Mouse (Mus musculus) forebrain, embryonic 12.5 days (tissue): ENCODE measurements around the gene Elk4. TPM values are rescaled to one million over a fixed set of nuclear protein-coding genes. Genes with fewer than 3 reads are reported as not detected.

Source experiments
- ATAC-seq: fragments of 200-750 bp; cut with Nextera tagmentation; 2 replicates; pipeline ENCODE4 v1.8.0; 2017; ENCODE audit warnings: moderate TSS enrichment; ENCODE audit not compliant: low FRiP score
- H3K27ac ChIP-seq: fragments of 300-500 bp; sonication (generic); 2 replicates; pipeline ENCODE4 v1.5.1; 2016; ENCODE audit warnings: mild to moderate bottlenecking
- H3K27me3 ChIP-seq: fragments of 300-500 bp; sonication (generic); 2 replicates; pipeline ENCODE4 v1.6.1; 2016; ENCODE audit warnings: mild to moderate bottlenecking
- H3K36me3 ChIP-seq: fragments of 300-500 bp; sonication (generic); replicated peaks from 2 replicates; pipeline ENCODE4 v1.6.1; 2016; ENCODE audit warnings: mild to moderate bottlenecking
- H3K4me1 ChIP-seq: fragments of 300-500 bp; sonication (generic); 2 replicates; pipeline ENCODE4 v1.6.1; 2016
- H3K4me2 ChIP-seq: fragments of 300-500 bp; sonication (generic); 2 replicates; pipeline ENCODE4 v1.6.1; 2016; ENCODE audit warnings: mild to moderate bottlenecking, moderate library complexity
- H3K4me3 ChIP-seq: fragments of 300-500 bp; sonication (generic); replicated peaks from 2 replicates; pipeline ENCODE4 v1.5.1; 2016; ENCODE audit warnings: mild to moderate bottlenecking
- H3K9ac ChIP-seq: fragments of 300-500 bp; sonication (generic); 2 replicates; pipeline ENCODE4 v1.6.1; 2016; ENCODE audit warnings: mild to moderate bottlenecking
- H3K9me3 ChIP-seq: fragments of 300-500 bp; sonication (generic); 2 replicates; pipeline ENCODE4 v1.6.1; 2016
- WGBS: fragments of 180-500 bp; shearing (Covaris S2); methylation state at CpG from one replicate; pipeline ENCODE4 v1.1.7; 2016; 5-methylcytosine and 5-hydroxymethylcytosine counted together
- polyA plus RNA-seq: library from polyadenylated mRNA; unstranded; fragments of >200 nt; fragmentation: Nextera tagmentation; extraction: Ambion mirVana; gene quantifications from 2 replicates; pipeline ENCODE4 v1.2.1, GENCODE M21; 2016

Elk4 gene
- 16.9 and 19.9 TPM in 2 replicates for polyA plus RNA-seq

DNA sequence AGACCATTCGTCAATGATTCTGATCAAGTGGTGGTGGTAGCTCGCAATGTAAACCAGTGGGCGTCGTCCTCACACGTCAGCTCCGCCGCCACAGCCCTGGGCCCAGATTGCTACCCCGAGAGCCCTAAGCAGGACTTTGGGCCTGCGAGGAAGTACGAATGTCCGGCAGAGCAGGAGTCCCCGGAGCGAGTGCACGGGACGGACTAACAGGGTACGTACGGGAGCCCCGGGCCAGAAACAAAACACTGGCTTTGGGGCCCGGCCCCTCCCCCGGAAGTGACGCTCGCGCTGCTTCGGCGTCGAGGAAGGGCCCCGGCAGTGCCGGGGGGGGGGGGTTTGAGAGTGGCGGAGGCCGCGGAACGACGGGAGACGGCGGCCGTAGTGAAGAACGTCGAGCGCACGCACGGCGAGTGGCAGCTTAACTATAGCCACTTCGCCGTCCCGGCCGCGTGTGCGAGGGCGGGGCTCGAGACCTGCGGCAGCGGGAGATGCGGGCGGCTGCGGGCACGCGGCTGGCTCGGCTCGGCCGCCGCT lies at the start of gene Elk4:
Elk4 (plus strand) TSS at position 326 of the 534 bp plus-strand sequence.
- peak within 1 kb of the TSS; percentile 79 for H3K4me2 ChIP-seq
- peak within 1 kb of the TSS; percentile 89 for H3K4me3 ChIP-seq
- peaks cover 18% of the 10 kb centered on the region for H3K4me1 ChIP-seq
- H3K27ac ChIP-seq, result peak within 1 kb of the TSS; percentile 97
- H3K36me3 ChIP-seq, result no peaks in the 10 kb centered on the region
- no peaks in the 10 kb centered on the region for H3K9me3 ChIP-seq
- peak within 1 kb of the TSS; percentile 94 for H3K9ac ChIP-seq
- 0% methylated on average over 50 of the region's 61 CpGs for WGBS
- ATAC-seq, result peak; percentile 94
- no peaks in the 10 kb centered on the region for H3K27me3 ChIP-seq

DNA sequence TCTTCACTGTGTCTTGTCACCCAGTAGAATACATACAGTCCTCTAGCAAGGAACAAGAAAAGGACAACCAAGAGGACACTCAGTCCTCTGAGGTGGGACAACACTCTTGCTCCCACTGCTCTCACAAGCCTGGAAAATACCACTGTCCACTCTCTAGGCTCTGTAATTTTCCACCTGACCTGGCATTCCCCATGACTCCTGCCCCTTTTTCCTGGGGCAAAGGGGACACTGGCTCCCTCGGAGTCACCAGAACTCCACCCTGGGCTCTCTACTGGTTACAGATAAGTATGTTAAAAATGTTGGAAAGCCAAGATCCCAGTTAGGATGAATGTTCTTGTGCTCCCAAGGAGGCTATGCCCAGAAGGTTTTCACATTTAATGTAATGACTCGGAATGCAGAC lies 46.4 kb upstream of the Elk4 start:
- H3K27me3 ChIP-seq, result peaks cover 53% of the 10 kb centered on the region
- H3K9ac ChIP-seq, result no peak overlapping the region
- 60% methylated on average over 2 of the region's 2 CpGs for WGBS
- H3K36me3 ChIP-seq, result no peaks in the 10 kb centered on the region
- no peak for ATAC-seq
- no peaks in the 10 kb centered on the region for H3K9me3 ChIP-seq
- H3K27ac ChIP-seq, result no peak overlapping the region
- no peak overlapping the region for H3K4me2 ChIP-seq
- peaks cover 31% of the 10 kb centered on the region for H3K4me1 ChIP-seq
- H3K4me3 ChIP-seq, result no peak overlapping the region

DNA sequence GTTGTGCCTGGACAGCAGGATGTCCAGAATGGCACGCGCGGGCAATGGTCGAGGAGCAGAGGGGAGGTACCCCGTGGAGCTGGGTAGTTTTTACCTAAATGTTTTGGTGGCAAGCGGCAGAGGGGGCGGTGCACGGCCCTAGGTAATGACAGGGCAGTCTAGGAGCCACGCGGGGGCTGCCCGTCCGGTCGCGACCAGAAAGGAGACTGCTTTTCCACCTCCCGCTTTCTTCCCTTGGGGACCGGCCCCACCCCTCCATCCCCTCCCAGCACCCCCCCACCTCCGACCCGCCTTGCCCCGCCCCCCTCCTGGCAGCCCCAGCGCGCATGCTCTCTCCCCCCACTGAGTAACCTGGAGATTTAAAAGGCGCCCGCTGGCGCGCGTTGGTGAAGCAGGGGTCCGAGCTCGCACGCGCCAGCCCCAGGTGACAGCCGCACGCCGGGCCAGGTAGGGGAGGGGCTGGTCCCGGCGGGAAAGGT lies 44.8 kb upstream of the Elk4 start, which contains the start of gene Slc45a3:
Slc45a3 (plus strand) TSS at position 362 of the 479 bp plus-strand sequence.
- Histone ChIP-seq H3K27me3 (peaks cover 53% of the 10 kb centered on the region), H3K9ac (peak within 1 kb of the TSS; percentile 85), H3K36me3 (no peaks in the 10 kb centered on the region), H3K27ac (no peak within 1 kb of the TSS), H3K4me1 (peaks cover 48% of the 10 kb centered on the region), H3K4me2 (peak within 1 kb of the TSS; percentile 98), H3K9me3 (no peaks in the 10 kb centered on the region), H3K4me3 (peak within 1 kb of the TSS; percentile 90)
- ATAC-seq, result peak; percentile 67
- under 1% methylated on average over 35 of the region's 35 CpGs for WGBS

DNA sequence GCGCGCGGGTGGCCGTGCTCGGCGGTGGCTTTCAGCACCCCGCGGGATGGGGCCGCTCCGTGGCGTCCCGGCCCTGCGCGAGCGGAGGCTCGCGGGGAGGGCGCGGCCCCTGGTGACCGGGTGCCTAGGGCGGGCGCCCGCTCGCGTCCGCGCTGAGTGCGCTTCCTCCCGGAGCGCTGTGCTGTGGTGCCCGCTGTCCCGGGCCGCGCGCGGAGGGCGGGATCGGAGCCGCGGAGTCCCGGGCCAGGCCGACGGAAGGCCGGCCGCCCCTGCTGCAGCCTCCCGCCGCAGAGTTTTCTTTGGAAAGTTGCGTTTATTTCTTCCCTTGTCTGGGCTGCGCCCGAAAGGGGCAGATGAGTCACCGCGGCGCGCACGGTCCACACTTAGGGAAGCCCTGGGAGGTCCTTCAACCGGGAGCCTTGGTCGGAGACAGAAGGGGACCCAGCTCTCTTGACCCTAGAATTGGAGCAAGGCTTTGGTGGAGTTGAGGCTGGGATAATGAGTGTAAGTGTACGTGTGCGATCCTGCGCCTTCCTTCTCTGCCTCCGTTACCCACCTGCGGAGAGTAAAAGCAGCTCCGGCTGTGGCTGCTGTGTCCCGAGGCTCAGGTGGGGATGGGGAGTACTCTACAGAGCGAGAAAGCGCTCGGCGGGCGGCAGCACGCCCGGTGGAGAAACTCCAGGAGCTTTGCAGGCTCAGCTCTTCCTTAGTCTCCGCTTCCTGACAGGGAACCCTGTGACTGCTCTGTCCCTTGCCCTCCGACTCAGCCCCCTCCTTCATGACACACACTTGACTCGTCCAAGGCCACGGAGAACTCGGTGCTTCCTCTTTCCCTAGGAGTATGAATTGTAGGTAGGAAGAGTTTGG lies 44.1 kb upstream of the Elk4 start:
- peak overlapping the region; percentile 98 for H3K4me2 ChIP-seq
- H3K27me3 ChIP-seq, result peaks cover 52% of the 10 kb centered on the region
- H3K9ac ChIP-seq, result peak overlapping the region; percentile 85
- under 1% methylated on average over 68 of the region's 76 CpGs for WGBS
- peaks cover 54% of the 10 kb centered on the region for H3K4me1 ChIP-seq
- no peaks in the 10 kb centered on the region for H3K36me3 ChIP-seq
- peak; percentile 79 for ATAC-seq
- H3K4me3 ChIP-seq, result peak overlapping the region; percentile 90
- H3K27ac ChIP-seq, result no peak overlapping the region
- H3K9me3 ChIP-seq, result no peaks in the 10 kb centered on the region

DNA sequence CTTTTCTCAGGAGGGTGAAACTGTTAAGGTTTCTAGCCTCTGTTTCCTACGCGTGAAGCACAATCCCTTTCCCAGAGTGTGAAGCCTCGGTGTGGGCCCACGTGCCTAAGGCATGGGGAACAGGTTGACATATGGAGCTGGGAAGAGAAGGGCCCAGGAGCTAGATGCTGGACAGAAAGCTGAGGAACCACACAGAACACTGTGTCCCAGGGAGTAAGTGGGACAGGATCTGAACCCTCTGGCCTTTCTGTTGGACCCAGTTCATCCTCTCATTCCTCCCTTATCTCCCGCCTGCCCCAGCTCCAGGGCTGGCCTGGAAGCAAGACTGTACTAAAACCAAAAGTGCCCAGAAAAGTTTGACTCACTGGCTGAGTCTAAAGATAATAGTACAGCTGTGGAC lies 43.3 kb upstream of the Elk4 start:
- 23% methylated on average over 5 of the region's 5 CpGs for WGBS
- Histone ChIP-seq H3K9me3 (no peaks in the 10 kb centered on the region), H3K4me3 (peak overlapping the region; percentile 90), H3K36me3 (no peaks in the 10 kb centered on the region), H3K4me2 (peak overlapping the region; percentile 98), H3K27me3 (peaks cover 56% of the 10 kb centered on the region), H3K27ac (no peak overlapping the region), H3K9ac (peak overlapping the region; percentile 85; the same call in 1 of the 2 replicates), H3K4me1 (peaks cover 62% of the 10 kb centered on the region)
- ATAC-seq, result no peak

DNA sequence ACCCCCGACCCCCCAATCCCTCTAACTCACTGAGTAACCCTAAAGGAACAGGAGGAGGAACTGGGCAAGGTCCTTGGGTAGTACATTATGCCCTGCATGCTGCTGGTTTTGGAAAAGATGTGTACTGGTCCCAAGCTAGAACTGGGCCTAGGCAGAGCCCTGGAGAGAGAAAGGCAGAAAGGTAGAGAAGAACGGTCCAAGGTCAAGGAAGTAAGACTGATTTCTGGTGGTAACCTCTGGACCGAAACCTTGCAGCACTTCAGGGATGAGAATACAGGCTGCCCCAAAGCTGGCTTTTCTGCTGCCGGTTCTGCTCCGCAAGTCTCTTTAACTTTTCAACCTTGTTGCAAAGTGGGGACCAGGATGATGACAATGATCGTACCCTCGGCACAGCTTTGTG lies 42.8 kb upstream of the Elk4 start:
- ATAC-seq, result no peak
- Histone ChIP-seq H3K36me3 (no peaks in the 10 kb centered on the region), H3K9me3 (no peaks in the 10 kb centered on the region), H3K27me3 (peaks cover 56% of the 10 kb centered on the region), H3K27ac (no peak overlapping the region), H3K4me2 (peak overlapping the region; percentile 98), H3K4me1 (peaks cover 65% of the 10 kb centered on the region), H3K9ac (no peak overlapping the region), H3K4me3 (no peak overlapping the region)
- WGBS, result 70% methylated on average over 7 of the region's 7 CpGs

DNA sequence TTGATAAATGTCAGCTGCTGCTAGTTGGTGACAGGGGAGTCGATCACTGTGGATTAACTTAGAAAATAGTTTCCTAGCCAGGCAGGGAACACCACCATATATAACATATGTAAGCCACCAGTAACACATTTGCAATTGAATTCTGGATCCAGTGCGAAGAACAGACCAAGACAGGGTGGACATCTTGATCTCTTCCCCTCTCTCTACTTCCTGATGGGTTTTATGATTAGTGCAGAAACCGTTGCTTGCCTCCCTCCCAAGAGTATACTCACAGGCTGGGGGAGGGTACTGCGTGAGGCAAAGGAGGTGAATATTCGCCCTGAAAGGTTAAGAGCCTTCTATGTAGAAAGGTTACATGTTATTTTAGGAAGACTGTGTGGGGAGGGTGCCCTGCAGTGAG lies 41.6 kb upstream of the Elk4 start:
- no peaks in the 10 kb centered on the region for H3K36me3 ChIP-seq
- H3K4me1 ChIP-seq, result peaks cover 77% of the 10 kb centered on the region
- H3K9me3 ChIP-seq, result no peaks in the 10 kb centered on the region
- no peak overlapping the region for H3K27ac ChIP-seq
- H3K4me2 ChIP-seq, result no peak overlapping the region
- H3K27me3 ChIP-seq, result peaks cover 48% of the 10 kb centered on the region
- H3K4me3 ChIP-seq, result no peak overlapping the region
- no peak for ATAC-seq
- H3K9ac ChIP-seq, result no peak overlapping the region
- 51% methylated on average over 5 of the region's 5 CpGs for WGBS

DNA sequence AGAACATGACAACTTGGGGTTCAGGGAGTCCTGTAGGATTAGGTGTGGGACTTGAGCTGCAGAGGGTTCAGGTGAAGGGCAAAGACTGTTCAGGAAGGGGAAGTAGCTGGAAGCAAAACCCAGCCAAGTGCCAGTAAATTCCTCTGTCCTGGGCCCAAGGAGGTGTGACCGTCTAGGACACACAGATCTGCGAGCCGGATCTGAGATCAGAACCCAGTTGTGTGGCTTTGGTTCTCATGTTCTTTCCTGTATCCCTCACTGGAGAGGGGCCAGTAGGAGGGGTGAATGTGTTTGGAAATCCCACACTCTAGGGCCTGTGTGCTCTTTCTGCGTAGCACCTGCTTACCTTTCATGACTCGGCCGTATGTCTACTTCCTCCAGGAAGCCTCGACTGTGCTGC lies 40.1 kb upstream of the Elk4 start:
- peaks cover 35% of the 10 kb centered on the region for H3K27me3 ChIP-seq
- no peak overlapping the region for H3K4me3 ChIP-seq
- H3K9me3 ChIP-seq, result no peaks in the 10 kb centered on the region
- no peaks in the 10 kb centered on the region for H3K36me3 ChIP-seq
- no peak for ATAC-seq
- H3K9ac ChIP-seq, result no peak overlapping the region
- H3K4me2 ChIP-seq, result no peak overlapping the region
- H3K27ac ChIP-seq, result no peak overlapping the region
- peaks cover 90% of the 10 kb centered on the region for H3K4me1 ChIP-seq
- WGBS, result 88% methylated on average over 7 of the region's 7 CpGs

DNA sequence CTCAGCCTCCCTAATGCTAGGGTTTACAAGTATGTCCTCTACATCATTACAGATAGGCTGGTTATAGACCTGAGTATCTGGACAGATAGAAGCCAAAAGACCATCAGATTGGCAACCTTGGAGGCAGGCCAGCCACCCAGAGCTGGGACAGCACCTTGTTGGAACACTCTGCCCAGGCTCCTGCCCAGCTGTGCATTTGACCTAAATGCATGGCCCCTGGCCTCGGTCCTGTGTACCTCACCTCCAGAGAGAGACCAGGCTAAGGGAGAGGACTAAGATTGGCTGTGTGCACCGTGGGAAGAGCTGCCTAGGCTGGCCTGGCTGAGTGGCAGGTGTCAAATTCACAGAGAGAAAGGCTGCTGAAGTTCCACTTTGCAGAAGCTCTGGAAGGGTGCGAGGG lies 38.9 kb upstream of the Elk4 start:
- Histone ChIP-seq H3K9me3 (no peaks in the 10 kb centered on the region), H3K27ac (no peak overlapping the region), H3K27me3 (peaks cover 26% of the 10 kb centered on the region), H3K36me3 (no peaks in the 10 kb centered on the region), H3K4me3 (no peak overlapping the region), H3K9ac (no peak overlapping the region), H3K4me2 (no peak overlapping the region), H3K4me1 (peaks cover 96% of the 10 kb centered on the region)
- ATAC-seq, result no peak
- 33% methylated on average over 3 of the region's 3 CpGs for WGBS

DNA sequence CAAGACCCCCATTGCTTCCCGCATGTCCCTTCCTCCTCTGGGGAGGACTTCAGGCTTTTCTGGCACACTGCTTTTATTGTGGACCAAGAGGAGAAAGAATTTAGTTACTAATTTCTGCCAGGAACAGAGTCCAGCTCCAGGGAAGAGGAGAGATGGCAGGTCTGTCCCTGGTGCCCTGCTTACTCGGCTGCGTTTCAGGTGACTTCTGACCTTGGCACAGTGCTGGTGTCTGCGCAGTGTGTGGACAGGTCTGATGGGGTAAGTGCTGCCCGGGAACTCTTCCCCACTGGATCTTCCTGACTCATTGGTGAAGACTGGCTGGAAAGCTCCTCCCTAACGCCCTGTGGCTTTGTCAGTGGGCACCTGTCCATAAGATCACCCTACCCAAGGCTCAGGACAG lies 38.4 kb upstream of the Elk4 start:
- WGBS, result 67% methylated on average over 6 of the region's 6 CpGs
- H3K4me1 ChIP-seq, result peaks cover 96% of the 10 kb centered on the region
- H3K36me3 ChIP-seq, result no peaks in the 10 kb centered on the region
- no peak overlapping the region for H3K9ac ChIP-seq
- H3K9me3 ChIP-seq, result no peaks in the 10 kb centered on the region
- no peak for ATAC-seq
- no peak overlapping the region for H3K27ac ChIP-seq
- no peak overlapping the region for H3K4me2 ChIP-seq
- H3K4me3 ChIP-seq, result no peak overlapping the region
- H3K27me3 ChIP-seq, result peaks cover 22% of the 10 kb centered on the region

DNA sequence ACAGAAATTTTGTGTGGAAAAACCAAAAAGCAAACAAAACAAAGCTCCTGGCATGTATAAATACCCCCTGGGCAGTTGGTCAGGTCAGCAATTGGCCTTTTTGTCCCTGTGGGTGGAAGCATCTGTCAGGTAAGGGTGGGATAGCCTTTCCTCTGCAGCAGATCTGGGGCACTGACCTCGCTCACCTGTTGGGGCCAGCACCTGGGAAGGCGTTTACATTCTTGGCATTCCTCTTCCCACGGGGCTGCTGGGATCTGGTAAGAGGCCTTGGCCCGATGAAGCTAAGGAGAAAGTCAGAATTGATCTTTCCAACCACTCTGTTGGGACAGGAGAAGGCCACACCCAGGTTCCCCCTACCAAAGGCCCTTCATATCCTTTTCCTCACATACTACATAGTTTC lies 37.6 kb upstream of the Elk4 start:
- 52% methylated on average over 4 of the region's 4 CpGs for WGBS
- Histone ChIP-seq H3K4me3 (no peak overlapping the region), H3K27me3 (peaks cover 14% of the 10 kb centered on the region), H3K27ac (no peak overlapping the region), H3K36me3 (no peaks in the 10 kb centered on the region), H3K9ac (no peak overlapping the region), H3K4me2 (no peak overlapping the region), H3K9me3 (no peaks in the 10 kb centered on the region), H3K4me1 (peaks cover 93% of the 10 kb centered on the region)
- no peak for ATAC-seq

DNA sequence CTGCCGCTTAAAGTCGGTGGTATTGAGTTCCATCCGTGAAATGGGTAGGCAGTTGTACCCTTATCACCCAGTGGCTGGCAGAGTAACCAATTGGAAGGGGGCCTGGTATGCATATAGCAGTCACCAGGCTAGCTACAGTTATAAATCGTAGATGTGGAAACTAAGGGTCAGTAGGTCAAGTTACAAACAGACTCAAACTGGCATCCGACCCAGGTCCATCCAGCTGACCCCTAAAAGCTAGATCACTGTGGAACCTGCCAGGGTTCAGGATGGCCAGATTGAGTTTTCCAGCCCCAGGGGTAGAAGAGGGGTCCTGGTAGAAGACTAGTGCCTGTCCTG lies 37.1 kb upstream of the Elk4 start:
- H3K4me2 ChIP-seq, result peak overlapping the region; percentile 42; the same call in 1 of the 2 replicates
- no peak overlapping the region for H3K9ac ChIP-seq

More for the DNA sequence above, 37.1 kb upstream of the Elk4 start:
- ATAC-seq, result no peak
- Histone ChIP-seq H3K4me3 (no peak overlapping the region), H3K9me3 (no peaks in the 10 kb centered on the region), H3K27ac (peak overlapping the region; percentile 95), H3K27me3 (peaks cover 12% of the 10 kb centered on the region; the same call in 1 of the 2 replicates), H3K4me1 (peaks cover 94% of the 10 kb centered on the region), H3K36me3 (no peaks in the 10 kb centered on the region)
- WGBS, result 39% methylated on average over 5 of the region's 5 CpGs
